Mouse (Mus musculus) hindbrain, embryonic 15.5 days (tissue): ENCODE results near the gene Grb2. TPM values are rescaled to one million over a fixed set of nuclear protein-coding genes. Genes with fewer than 3 reads are reported as not detected.

Source experiments
- ATAC-seq: fragments of 200-750 bp; cut with Nextera tagmentation; 2 replicates; pipeline ENCODE4 v1.8.0; 2017; ENCODE audit warnings: low read depth, moderate number of reproducible peaks, moderate TSS enrichment; ENCODE audit not compliant: low FRiP score
- H3K27ac ChIP-seq: fragments of 300-500 bp; sonication (generic); replicated peaks from 2 replicates; pipeline ENCODE4 v1.5.1; 2015; ENCODE audit warnings: mild to moderate bottlenecking, inconsistent platforms
- H3K27me3 ChIP-seq: fragments of 300-500 bp; sonication (generic); 2 replicates; pipeline ENCODE4 v1.6.1; 2015; ENCODE audit warnings: control low read depth, inconsistent platforms
- H3K36me3 ChIP-seq: fragments of 300-500 bp; sonication (generic); 2 replicates; pipeline ENCODE4 v1.6.1; 2015; ENCODE audit warnings: control low read depth, inconsistent platforms
- H3K4me1 ChIP-seq: fragments of 300-500 bp; sonication (generic); replicated peaks from 2 replicates; pipeline ENCODE4 v1.6.1; 2015; ENCODE audit warnings: control low read depth, inconsistent platforms
- H3K4me2 ChIP-seq: fragments of 300-500 bp; sonication (generic); 2 replicates; pipeline ENCODE4 v1.6.1; 2015; ENCODE audit warnings: moderate library complexity, mild to moderate bottlenecking, inconsistent platforms
- H3K4me3 ChIP-seq: fragments of 300-500 bp; sonication (generic); 2 replicates; pipeline ENCODE4 v1.5.1; 2015; ENCODE audit warnings: mild to moderate bottlenecking, inconsistent platforms
- H3K9ac ChIP-seq: fragments of 300-500 bp; sonication (generic); 2 replicates; pipeline ENCODE4 v1.6.1; 2015; ENCODE audit warnings: inconsistent platforms
- H3K9me3 ChIP-seq: fragments of 300-500 bp; sonication (generic); 2 replicates; pipeline ENCODE4 v1.6.1; 2016; ENCODE audit warnings: control low read depth, inconsistent platforms
- WGBS: fragments of 180-500 bp; shearing (Covaris S2); methylation state at CpG from one replicate; pipeline ENCODE4 v1.1.7; 2015; 5-methylcytosine and 5-hydroxymethylcytosine counted together
- polyA plus RNA-seq: library from polyadenylated mRNA; unstranded; fragments of >200 nt; fragmentation: Nextera tagmentation; extraction: Ambion mirVana; gene quantifications from 2 replicates; pipeline ENCODE4 v1.2.1, GENCODE M21; 2015

The Grb2 gene
- polyA plus RNA-seq, 1 experiment from 2014 or later = 190 TPM

DNA sequence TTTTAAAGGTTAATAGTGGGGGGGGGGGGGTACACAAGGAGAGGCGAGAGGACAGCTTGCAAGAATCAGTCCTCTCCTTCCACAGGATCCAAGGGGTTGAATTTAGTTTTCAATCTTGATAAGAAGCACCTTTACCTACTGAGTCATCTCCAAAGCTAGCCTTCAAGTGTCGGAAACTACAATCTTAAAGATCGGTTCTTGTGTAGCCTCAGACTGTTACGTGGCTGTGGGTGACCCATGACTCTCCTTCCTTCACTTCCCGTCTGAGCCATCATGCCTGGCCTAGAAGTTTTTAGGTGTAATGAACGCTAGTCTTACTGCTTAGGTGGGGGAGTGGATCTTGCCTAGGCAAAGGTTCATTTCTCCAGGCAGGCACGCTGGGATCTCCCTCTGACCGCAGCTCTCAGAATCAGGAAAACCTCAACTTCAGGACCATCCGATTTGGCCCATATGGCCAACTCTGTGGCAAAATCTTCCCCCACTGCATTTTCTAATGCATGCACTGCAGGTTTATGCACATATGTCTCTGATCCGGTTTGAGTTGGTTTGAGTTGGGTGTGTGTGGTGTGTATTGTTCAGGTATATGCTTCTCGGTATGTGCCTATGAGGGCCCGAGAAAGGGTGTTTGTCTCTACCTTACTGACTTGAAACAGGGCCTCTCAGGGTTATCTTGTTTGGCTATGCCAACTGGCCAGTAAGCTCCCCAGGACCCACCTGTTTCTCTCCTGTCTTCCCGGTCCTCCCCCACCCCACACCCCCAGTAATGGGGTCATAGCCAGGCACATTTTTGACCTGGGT lies 78.5 kb downstream of the Grb2 start:
- no peak overlapping the region for H3K4me2 ChIP-seq
- no peak overlapping the region for H3K27ac ChIP-seq
- no peaks in the 10 kb centered on the region for H3K9me3 ChIP-seq
- H3K9ac ChIP-seq = no peak overlapping the region
- no peaks in the 10 kb centered on the region for H3K36me3 ChIP-seq
- H3K4me3 ChIP-seq = no peak overlapping the region
- 89% methylated on average over 13 of the region's 13 CpGs for WGBS
- no peaks in the 10 kb centered on the region for H3K27me3 ChIP-seq
- peaks cover 23% of the 10 kb centered on the region for H3K4me1 ChIP-seq
- no peak for ATAC-seq

DNA sequence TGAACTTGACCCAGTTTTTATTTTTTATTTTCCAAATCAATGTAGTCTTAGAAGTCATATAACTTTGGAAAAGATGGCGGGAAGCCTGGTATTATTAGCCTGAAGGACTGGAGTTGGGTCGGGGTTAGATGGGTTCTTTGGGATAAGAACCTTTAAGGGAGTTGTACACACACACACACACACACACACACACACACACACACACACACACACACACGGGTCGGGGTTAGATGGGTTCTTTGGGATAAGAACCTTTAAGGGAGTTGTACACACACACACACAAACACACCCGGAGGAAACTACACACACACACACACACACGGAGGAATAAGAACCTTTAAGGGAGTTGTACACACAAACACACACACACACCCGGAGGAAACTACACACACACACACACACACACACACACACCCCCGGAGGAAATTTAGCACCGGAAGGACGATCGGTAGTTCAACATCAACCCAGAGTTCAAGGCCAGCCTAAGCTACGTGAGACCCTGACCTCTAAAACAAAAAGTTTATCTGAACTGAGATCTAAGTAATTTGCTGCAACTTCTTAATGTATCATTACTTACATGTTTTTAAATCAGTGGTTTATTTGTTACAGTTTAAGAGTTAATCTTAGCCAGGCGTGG lies 79.8 kb downstream of the Grb2 start:
- 52% methylated on average over 13 of the region's 13 CpGs for WGBS
- no peak overlapping the region for H3K9ac ChIP-seq
- peak overlapping the region; percentile 72 for H3K4me3 ChIP-seq
- peaks cover 23% of the 10 kb centered on the region for H3K4me1 ChIP-seq
- no peak overlapping the region for H3K27ac ChIP-seq
- H3K9me3 ChIP-seq = no peaks in the 10 kb centered on the region
- ATAC-seq = peak; percentile 7; the same call in 1 of the 2 replicates
- peak overlapping the region; percentile 70 for H3K4me2 ChIP-seq
- H3K27me3 ChIP-seq = no peaks in the 10 kb centered on the region
- no peaks in the 10 kb centered on the region for H3K36me3 ChIP-seq

DNA sequence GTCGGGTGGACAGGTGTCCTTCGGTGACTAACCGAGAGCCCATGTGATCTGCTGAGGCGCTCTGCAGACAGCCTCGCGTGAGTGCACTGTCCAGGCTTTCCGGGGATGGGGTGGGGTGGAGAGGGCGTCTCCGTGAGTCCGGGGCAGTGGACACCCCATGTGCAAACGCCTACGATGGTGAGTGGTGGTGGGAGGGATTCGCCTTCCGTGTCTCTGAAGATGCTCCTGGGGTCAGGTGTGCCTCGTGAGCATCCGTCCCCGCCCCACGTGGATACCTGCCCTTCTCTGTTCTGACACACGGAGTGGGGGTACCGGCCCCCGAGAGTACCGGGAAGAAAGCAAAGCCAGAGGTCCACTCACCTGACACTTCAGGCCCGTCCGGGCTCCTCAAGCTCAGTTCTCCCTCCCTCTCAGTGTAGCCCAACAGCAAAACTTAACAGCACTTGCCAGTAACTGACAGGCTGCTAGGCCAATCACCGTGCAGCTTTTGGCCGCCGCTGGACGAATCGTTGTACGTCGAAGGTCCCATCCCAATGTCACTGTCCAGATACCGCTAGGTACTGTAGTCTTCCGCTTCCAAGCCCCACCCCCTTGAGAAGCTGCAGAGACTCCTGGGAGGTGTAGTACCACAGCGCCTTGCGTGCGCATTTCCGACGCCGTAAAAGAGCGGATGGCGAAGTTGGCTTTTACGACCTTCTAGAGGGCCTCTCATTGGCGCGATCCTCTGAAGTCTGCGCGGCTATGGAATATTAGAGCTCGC lies 80.5 kb downstream of the Grb2 start, which contains the start of gene Slc25a19:
Gene Slc25a19, minus strand, starts transcription at position 591 of the 760 bp plus-strand sequence.
- Histone ChIP-seq H3K9me3 (no peaks in the 10 kb centered on the region), H3K27ac (peak within 1 kb of the TSS; percentile 23; the same call in 1 of the 2 replicates), H3K4me3 (peak within 1 kb of the TSS; percentile 72), H3K4me2 (peak within 1 kb of the TSS; percentile 70), H3K4me1 (peaks cover 23% of the 10 kb centered on the region), H3K9ac (peak within 1 kb of the TSS; percentile 64), H3K27me3 (no peaks in the 10 kb centered on the region), H3K36me3 (peaks cover 3% of the 10 kb centered on the region; the same call in 1 of the 2 replicates)
- ATAC-seq = peak; percentile 99
- under 1% methylated on average over 47 of the region's 47 CpGs for WGBS

DNA sequence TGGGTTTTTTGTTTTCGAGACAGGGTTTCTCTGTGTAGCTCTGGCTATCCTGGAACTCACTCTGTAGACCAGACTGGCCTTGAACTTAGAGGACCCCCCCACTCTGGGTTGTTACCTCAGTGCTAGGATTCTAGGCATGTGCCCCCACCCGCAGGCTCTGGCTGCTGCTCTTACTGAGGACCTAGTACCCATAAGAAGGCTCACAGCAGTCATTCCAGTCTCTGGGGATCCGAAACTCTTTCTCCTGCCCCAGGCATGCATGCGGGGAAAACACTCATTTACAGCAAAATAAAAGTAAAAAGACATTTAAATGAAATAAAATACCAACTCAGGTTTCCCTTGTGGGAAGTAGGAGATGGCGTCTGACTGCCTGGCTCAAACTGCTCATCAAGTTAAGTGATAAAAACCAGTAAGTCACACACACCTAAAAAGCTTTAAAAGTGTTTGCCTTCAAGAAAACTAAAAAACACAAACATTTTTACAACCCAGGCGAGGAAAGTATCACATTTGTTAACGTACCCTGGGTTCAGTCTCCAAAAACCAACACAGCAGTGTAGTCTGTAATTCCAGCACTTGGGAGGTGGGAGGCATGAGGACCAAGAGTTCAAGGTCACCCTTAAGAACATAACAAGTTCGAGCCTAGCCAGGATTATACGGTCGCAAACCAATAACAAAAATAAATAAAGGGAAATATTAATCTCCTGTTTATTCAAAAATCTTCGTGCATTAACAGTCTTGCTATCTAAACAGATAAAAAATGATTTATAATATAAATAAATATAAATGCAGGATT lies 81.4 kb downstream of the Grb2 start:
- ATAC-seq = no peak
- WGBS = 51% methylated on average over 11 of the region's 11 CpGs

DNA sequence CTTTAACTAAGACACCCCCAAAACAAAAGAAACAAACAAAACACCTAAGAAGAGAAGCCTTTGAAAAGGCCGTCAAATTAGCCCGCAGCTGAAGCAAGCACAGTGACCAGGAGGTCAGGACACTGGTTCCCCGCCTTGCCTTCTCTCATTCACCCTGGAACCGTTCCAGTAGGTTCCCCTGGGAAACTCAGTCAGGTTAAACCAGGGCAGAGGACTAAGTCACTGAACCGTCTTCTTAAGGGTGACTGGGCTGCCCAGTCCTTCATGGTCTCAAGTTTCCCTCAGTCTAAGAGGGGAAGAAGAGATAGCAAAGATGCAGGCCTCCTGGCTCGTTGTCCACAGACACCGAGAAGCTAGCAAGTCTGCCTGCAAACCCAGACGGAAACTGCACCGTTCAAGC lies 82.5 kb downstream of the Grb2 start:
- Histone ChIP-seq H3K27me3 (no peaks in the 10 kb centered on the region), H3K36me3 (peaks cover 16% of the 10 kb centered on the region; the same call in 1 of the 2 replicates), H3K4me1 (peaks cover 23% of the 10 kb centered on the region), H3K4me3 (no peak overlapping the region), H3K4me2 (no peak overlapping the region), H3K27ac (no peak overlapping the region), H3K9me3 (no peaks in the 10 kb centered on the region), H3K9ac (no peak overlapping the region)
- no peak for ATAC-seq
- WGBS = 83% methylated on average over 9 of the region's 9 CpGs

More for the DNA sequence above, 81.4 kb downstream of the Grb2 start:
- Histone ChIP-seq H3K9me3 (no peaks in the 10 kb centered on the region), H3K4me3 (peak overlapping the region; percentile 72), H3K27me3 (no peaks in the 10 kb centered on the region), H3K4me2 (peak overlapping the region; percentile 70), H3K9ac (peak overlapping the region; percentile 64), H3K36me3 (peaks cover 10% of the 10 kb centered on the region; the same call in 1 of the 2 replicates), H3K27ac (no peak overlapping the region), H3K4me1 (peaks cover 23% of the 10 kb centered on the region)

DNA sequence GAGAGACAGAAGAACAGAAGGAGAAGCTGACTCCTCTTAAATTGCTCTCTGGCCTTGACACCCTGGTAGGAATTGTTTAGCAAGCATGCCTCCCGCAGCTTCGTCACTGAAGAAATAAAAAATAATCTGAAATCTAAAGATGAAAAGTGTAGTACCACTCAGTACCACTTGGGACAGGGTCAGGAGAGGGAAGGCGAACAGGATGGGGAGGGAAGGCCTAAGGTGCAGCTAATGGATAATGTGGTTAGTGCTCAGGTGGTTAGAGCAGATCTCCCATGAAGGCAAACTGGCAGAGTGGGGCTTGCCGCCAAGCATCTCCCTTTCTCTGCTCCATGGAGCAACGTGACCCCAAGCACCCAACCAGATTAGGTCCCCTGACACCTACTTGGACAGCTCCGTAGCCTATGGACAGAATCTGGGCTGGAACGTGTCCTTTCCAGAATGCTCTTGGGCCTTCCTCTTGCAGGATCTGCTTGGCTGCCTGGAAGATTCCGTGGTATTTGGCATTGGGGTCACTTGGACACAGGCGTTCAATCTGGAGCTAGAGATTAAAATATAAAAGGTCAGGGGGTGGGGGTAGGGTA lies 84.8 kb downstream of the Grb2 start:
- H3K9ac ChIP-seq = no peak overlapping the region
- no peak overlapping the region for H3K4me2 ChIP-seq
- no peak for ATAC-seq
- peaks cover 22% of the 10 kb centered on the region for H3K36me3 ChIP-seq
- H3K4me3 ChIP-seq = no peak overlapping the region
- no peaks in the 10 kb centered on the region for H3K9me3 ChIP-seq
- WGBS = 73% methylated on average over 9 of the region's 9 CpGs
- H3K27ac ChIP-seq = no peak overlapping the region
- peaks cover 19% of the 10 kb centered on the region for H3K4me1 ChIP-seq
- H3K27me3 ChIP-seq = no peaks in the 10 kb centered on the region

DNA sequence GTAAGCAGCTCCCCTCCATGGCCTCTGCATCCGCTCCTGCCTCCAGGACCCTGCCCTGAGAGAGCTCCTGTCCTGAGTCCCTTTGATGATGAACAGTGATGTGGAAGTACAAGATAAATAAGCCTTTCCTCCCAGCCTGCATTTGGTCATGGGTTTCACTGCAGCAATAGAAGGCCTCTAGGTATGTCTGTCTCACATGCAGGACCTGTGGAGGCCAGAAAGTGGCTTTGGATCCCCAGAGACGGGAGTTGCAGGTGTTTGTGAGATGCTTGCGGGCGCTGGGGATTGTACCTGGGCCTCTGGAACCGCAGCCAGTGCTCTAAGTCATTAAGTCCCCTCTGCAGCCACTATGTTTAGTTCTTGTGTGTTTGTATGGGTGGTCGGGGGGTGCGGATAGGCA lies 88.4 kb downstream of the Grb2 start:
- Histone ChIP-seq H3K9ac (no peak overlapping the region), H3K27me3 (no peaks in the 10 kb centered on the region; the same call in 1 of the 2 replicates), H3K9me3 (no peaks in the 10 kb centered on the region), H3K4me3 (no peak overlapping the region), H3K36me3 (peaks cover 27% of the 10 kb centered on the region), H3K27ac (no peak overlapping the region), H3K4me2 (no peak overlapping the region), H3K4me1 (no peaks in the 10 kb centered on the region)
- no peak for ATAC-seq
- 90% methylated on average over 7 of the region's 7 CpGs for WGBS

DNA sequence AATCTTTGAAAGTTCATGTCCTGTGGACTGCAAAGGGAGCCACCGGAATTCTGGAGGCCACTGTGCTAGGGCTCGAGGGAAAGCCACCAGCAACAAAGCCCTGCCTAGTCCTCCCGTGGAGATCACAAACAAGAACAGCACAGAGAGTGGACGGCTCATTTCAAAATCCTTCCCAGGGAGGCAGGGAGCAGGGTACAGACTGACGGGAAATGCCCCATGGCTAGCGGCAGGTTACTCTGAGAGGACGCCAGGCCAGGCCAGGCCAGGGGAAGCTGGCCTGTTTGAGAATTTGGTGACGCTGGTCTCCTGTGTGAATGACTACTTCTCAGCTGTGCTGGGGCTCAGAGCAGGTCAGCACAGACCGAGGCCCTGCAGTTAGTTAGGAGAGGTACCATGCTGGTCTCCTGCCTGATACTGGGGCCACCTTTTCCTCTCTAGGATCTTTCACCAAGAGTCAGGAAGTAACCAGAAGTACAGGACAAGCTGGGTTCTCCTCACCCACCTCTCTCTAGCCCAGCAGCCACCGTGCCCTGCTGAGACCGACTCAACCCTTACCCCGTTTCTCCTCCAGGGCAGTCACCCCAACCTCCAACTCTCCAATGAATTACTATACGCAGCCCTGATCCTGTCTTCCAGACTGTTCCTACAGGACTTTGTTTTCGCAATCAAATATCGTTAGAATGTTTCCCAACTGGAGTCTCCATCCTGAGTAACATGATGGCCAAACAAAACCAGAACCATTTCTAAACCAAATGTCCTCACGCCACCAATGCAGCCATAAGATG lies 89.5 kb downstream of the Grb2 start:
- H3K27ac ChIP-seq = no peak overlapping the region
- H3K9ac ChIP-seq = no peak overlapping the region
- WGBS = 84% methylated on average over 16 of the region's 16 CpGs
- H3K27me3 ChIP-seq = peaks cover 6% of the 10 kb centered on the region; the same call in 1 of the 2 replicates
- no peak for ATAC-seq
- H3K9me3 ChIP-seq = no peaks in the 10 kb centered on the region
- H3K4me3 ChIP-seq = no peak overlapping the region
- H3K4me1 ChIP-seq = no peaks in the 10 kb centered on the region
- H3K36me3 ChIP-seq = peaks cover 30% of the 10 kb centered on the region
- H3K4me2 ChIP-seq = no peak overlapping the region

DNA sequence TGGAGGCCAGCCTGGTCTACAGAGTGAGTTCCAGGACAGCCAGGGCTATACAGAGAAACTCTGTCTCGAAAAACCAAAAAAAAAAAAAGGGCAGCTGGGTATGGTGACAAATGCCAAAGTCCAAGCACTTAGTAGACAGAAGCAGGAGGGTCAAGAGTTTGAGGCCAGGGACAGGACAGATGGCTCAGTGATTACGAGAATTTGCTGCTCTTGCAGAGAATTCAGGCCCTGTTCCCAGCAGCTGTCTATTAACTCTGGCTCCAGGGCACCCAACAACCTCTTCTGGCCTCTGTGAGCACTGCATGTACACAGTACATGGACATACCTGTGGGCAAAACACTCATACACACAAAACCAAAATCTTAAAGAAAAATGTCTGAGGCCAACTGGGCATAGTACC lies 90.4 kb downstream of the Grb2 start:
- Histone ChIP-seq H3K27ac (no peak overlapping the region), H3K4me1 (peaks cover 7% of the 10 kb centered on the region), H3K9me3 (no peaks in the 10 kb centered on the region), H3K36me3 (peaks cover 29% of the 10 kb centered on the region), H3K4me3 (no peak overlapping the region), H3K9ac (no peak overlapping the region), H3K27me3 (peaks cover 6% of the 10 kb centered on the region; the same call in 1 of the 2 replicates), H3K4me2 (no peak overlapping the region)
- no peak for ATAC-seq
- 76% methylated on average over 2 of the region's 2 CpGs for WGBS

DNA sequence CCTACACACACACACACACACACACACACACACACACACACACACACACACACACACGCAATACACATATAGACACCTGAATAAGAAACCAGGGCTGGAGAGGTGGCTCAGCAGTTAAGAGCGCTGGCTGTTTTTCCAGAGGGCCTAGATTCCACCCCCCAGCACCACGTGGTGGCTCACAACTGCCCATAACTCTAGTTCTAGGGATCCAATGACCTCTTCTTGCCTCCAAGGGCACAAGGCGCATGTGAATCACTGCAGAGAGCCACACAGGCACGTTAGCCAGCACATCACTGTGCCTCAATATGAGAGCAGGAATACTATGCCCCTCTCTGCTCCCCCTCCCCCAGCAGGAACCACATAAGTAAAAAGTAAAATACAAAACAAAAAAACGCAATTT lies 91.5 kb downstream of the Grb2 start:
- 88% methylated on average over 6 of the region's 6 CpGs for WGBS
- Histone ChIP-seq H3K27ac (no peak overlapping the region), H3K4me1 (peaks cover 14% of the 10 kb centered on the region), H3K27me3 (peaks cover 6% of the 10 kb centered on the region; the same call in 1 of the 2 replicates), H3K9me3 (no peaks in the 10 kb centered on the region), H3K36me3 (peaks cover 20% of the 10 kb centered on the region), H3K4me2 (no peak overlapping the region), H3K4me3 (no peak overlapping the region), H3K9ac (no peak overlapping the region)
- no peak for ATAC-seq
